In the genomic region with DNA sequence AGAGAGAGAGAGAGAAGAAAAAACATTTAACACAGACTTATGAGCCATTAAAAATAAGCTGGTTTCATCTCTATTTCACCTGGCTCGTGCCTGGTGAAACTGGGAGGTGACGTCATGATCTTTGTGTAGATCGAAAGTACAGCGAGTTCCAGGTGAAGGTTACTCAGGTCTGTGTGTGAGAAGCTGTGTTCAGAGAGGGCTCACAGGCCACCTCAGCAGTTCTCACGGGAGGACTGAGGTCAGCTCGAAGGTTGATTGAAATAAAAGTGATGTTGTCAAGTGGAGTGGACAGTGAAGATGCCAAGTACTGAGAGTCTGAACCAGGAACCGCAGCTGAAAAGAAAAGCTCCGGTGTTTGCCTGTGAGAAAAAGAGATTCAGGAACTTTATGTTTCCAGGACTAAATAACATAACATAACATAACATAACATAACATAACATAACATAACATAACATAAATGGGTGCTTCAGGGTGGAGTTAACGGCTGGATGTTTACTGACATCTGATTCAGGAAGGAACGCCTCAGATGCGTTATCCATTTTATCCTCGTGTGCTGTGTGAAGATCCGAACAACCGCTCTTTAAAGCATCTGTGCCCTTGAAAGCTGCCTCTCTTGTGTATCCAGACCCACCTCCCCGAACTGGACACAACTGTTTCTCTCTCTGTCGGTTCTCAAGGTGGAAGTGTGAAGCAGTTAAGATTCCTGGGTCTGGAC, we compare ENCODE assay signal across 8 mouse cellular contexts. TPM values are rescaled to one million over a fixed set of nuclear protein-coding genes. Genes with fewer than 3 reads are reported as not detected.
A peak's percentile ranks its signal among the peaks of the same experiment; 100 is the strongest.
DNase-seq lines count a peak whose midpoint lies in the region; ATAC-seq and TF ChIP-seq lines count a peak whose summit lies in the region.

No protein-coding gene starts in this region.

- no peaks in the 10 kb centered on the region for H3K27me3 ChIP-seq in heart, embryonic 13.5 days (replicated peaks)
- H3K27me3 ChIP-seq in ES-Bruce4 (ENCODE audit: control insufficient read depth, insufficient read depth, low read length, poor library complexity, severe bottlenecking) = no peaks in the 10 kb centered on the region
- no peaks in the 10 kb centered on the region for H3K27me3 ChIP-seq in hindbrain, embryonic 14.5 days (ENCODE audit: control insufficient read depth, insufficient read depth, low read length)
- no peaks in the 10 kb centered on the region for H3K27me3 ChIP-seq in lung, embryonic 16.5 days (ENCODE audit: control insufficient read depth, insufficient read depth, low read depth, low read length)

- peaks cover 18% of the 10 kb centered on the region for H3K4me1 ChIP-seq in heart, embryonic 13.5 days
- H3K4me1 ChIP-seq in ES-Bruce4 (ENCODE audit: control insufficient read depth, insufficient read depth, low read length) = no peaks in the 10 kb centered on the region
- H3K4me1 ChIP-seq in hindbrain, embryonic 14.5 days (replicated peaks; ENCODE audit: control insufficient read depth, insufficient read depth, low read length) = no peaks in the 10 kb centered on the region
- no peaks in the 10 kb centered on the region for H3K4me1 ChIP-seq in lung, embryonic 16.5 days (replicated peaks; ENCODE audit: control insufficient read depth, insufficient read depth, low read length)

- no peaks in the 10 kb centered on the region for H3K9me3 ChIP-seq in heart, embryonic 13.5 days
- no peaks in the 10 kb centered on the region for H3K9me3 ChIP-seq in ES-Bruce4 (replicated peaks; ENCODE audit: control insufficient read depth, insufficient read depth, low read length, poor library complexity, severe bottlenecking)
- H3K9me3 ChIP-seq in hindbrain, embryonic 14.5 days (ENCODE audit: control insufficient read depth, low read length) = no peaks in the 10 kb centered on the region
- H3K9me3 ChIP-seq in lung, embryonic 16.5 days (ENCODE audit: control insufficient read depth, low read length) = 0 out of 2 replicates have a peak, but pooled peaks cover 2% of the 10 kb centered on the region

- TF ChIP-seq EP300 in ES-Bruce4 (IDR thresholded peaks at IDR 0.05; ENCODE audit: insufficient read depth, low read depth, low read length) = no peak

- H3K36me3 ChIP-seq in heart, embryonic 13.5 days = no peaks in the 10 kb centered on the region
- no peaks in the 10 kb centered on the region for H3K36me3 ChIP-seq in ES-Bruce4 (ENCODE audit: control insufficient read depth, insufficient read depth, low read length, poor library complexity, severe bottlenecking)
- no peaks in the 10 kb centered on the region for H3K36me3 ChIP-seq in hindbrain, embryonic 14.5 days (replicated peaks; ENCODE audit: control insufficient read depth, insufficient read depth)
- H3K36me3 ChIP-seq in lung, embryonic 16.5 days (ENCODE audit: control insufficient read depth, insufficient read depth, low read length) = no peaks in the 10 kb centered on the region

- H3K9ac ChIP-seq in heart, embryonic 13.5 days = peak overlapping the region; percentile 45; the same call in 1 of the 2 replicates
- H3K9ac ChIP-seq in ES-Bruce4 (ENCODE audit: low read depth, poor library complexity, severe bottlenecking) = no peak overlapping the region
- no peak overlapping the region for H3K9ac ChIP-seq in hindbrain, embryonic 14.5 days
- H3K9ac ChIP-seq in lung, embryonic 16.5 days (ENCODE audit: low read length) = peak overlapping the region; percentile 57

- H3K4me2 ChIP-seq in heart, embryonic 13.5 days = peak overlapping the region; percentile 65
- H3K4me2 ChIP-seq in hindbrain, embryonic 14.5 days (replicated peaks) = peak overlapping the region; percentile 36; the same call in 1 of the 2 replicates
- peak overlapping the region; percentile 34 for H3K4me2 ChIP-seq in lung, embryonic 16.5 days (ENCODE audit: low read depth, low read length)

- no peak overlapping the region for H3K27ac ChIP-seq in heart, embryonic 13.5 days (replicated peaks)
- no peak overlapping the region for H3K27ac ChIP-seq in ES-Bruce4 (ENCODE audit: insufficient read depth, low read length)
- no peak overlapping the region for H3K27ac ChIP-seq in hindbrain, embryonic 14.5 days
- H3K27ac ChIP-seq in lung, embryonic 16.5 days (ENCODE audit: low read length) = no peak overlapping the region

- no peak for ATAC-seq in heart, embryonic 13.5 days (ENCODE audit: extremely low read depth, insufficient number of reproducible peaks, low FRiP score, low TSS enrichment)
- ATAC-seq in hindbrain, embryonic 14.5 days (ENCODE audit: low FRiP score) = no peak
- ATAC-seq in lung, embryonic 16.5 days (ENCODE audit: low read depth) = no peak

- TF ChIP-seq POLR2A in ES-Bruce4 (IDR thresholded peaks at IDR 0.05; ENCODE audit: insufficient read depth, low read length) = no peak

- no peak for TF ChIP-seq CTCF in ES-Bruce4 (IDR thresholded peaks at IDR 0.05; ENCODE audit: low read depth, low read length)

- intact Hi-C loops in heart, postnatal 14 days (cut with DNase I) = no loop called here

- peak overlapping the region; percentile 51 for H3K4me3 ChIP-seq in heart, embryonic 13.5 days
- H3K4me3 ChIP-seq in ES-Bruce4 (ENCODE audit: low read depth, low read length) = peak overlapping the region; percentile 68
- H3K4me3 ChIP-seq in hindbrain, embryonic 14.5 days (replicated peaks; ENCODE audit: low read length) = no peak overlapping the region
- peak overlapping the region; percentile 50 for H3K4me3 ChIP-seq in lung, embryonic 16.5 days (ENCODE audit: low read length)

- DNase-seq in heart, postnatal 14 days = no peak
- no peak for DNase-seq in hindbrain, embryonic 14.5 days (ENCODE audit: low spot score)
- no peak for DNase-seq in adipocyte (ENCODE audit: low spot score)
- DNase-seq in gastrocnemius, adult 8-10 months (ENCODE audit: low spot score in 2 of 2) = no peak
- no peak for DNase-seq in embryo, embryonic 11 days

- WGBS in heart, embryonic 13.5 days = 61% methylated on average over 16 of the region's 16 CpGs
- WGBS in hindbrain, embryonic 14.5 days = 78% methylated on average over 16 of the region's 16 CpGs
- 42% methylated on average over 16 of the region's 16 CpGs for WGBS in lung, embryonic 16.5 days

RNA-seq across cellular contexts. Expression of a gene that starts 41.7 kb away (rescaled TPM):
- polyA plus RNA-seq in heart, embryonic 13.5 days (2015; fragmentation: Nextera tagmentation; extraction: Ambion mirVana) = 4.1 and 4.3 TPM in 2 replicates
- total RNA-seq in heart, postnatal 14 days (2021) = 1 to 10 TPM; 5.5 to 6.5 TPM
- polyA plus RNA-seq in ES-Bruce4 (2011; ENCODE audit: insufficient read depth, insufficient read length, low read depth, missing spikeins) = 0.78 and 1.3 TPM in 2 replicates
- 5.5 and 7.0 TPM in 2 replicates for polyA plus RNA-seq in hindbrain, embryonic 14.5 days (2014; fragmentation: Nextera tagmentation; extraction: Ambion mirVana)
- polyA plus RNA-seq in lung, embryonic 16.5 days (2015; fragmentation: Nextera tagmentation; extraction: Ambion mirVana) = 2.1 and 2.9 TPM in 2 replicates
- 1 to 10 TPM; 1.9 to 3.1 (median 3.0) TPM for total RNA-seq in gastrocnemius, adult 8-10 months (2022)

Comparison
In these comparisons a context has a peak if more than half of its experiments do, and no peak if none do; other contexts are left out.
1. H3K9ac ChIP-seq: peak in heart, embryonic 13.5 days (single experiment) and lung, embryonic 16.5 days (single experiment); none in ES-Bruce4 (single experiment) and hindbrain, embryonic 14.5 days (single experiment).
2. Peak in every context shown above with its lines, with median percentiles within 50 percentile points of each other: H3K4me2 ChIP-seq.